Mouse (Mus musculus) embryo, embryonic 10 days (tissue): ENCODE results near the gene Apoo.
"Not testable (repeated sequence)": the region's sequence is repeated elsewhere in the genome, so short reads cannot be mapped to it uniquely, and the experiment has no call there.

ENCODE experiments used
- DNase-seq: peaks from one replicate; pipeline ENCODE4 v3.0.0-alpha.2; 2015; ENCODE audit warnings: low spot score

The Apoo gene

GRCm38 (mm10) chrX:94366670-94367241 is at the start of gene Apoo, which contains the start of gene Fam90a1b:
Apoo (plus strand) TSS chrX:94367117.
Fam90a1b (minus strand) TSS chrX:94366777.
- DNase-seq: peak; percentile 96

GRCm38 (mm10) chrX:94321036-94321902 is 45.6 kb upstream of the Apoo start:
- no peak for DNase-seq

- not testable (repeated sequence) for DNase-seq
Observed at GRCm38 (mm10) chrX:94343638-94344037, 23.3 kb upstream of the Apoo start.

- peak; percentile 5 for DNase-seq
Observed at GRCm38 (mm10) chrX:94365381-94365925, 1.5 kb upstream of the Apoo start.

GRCm38 (mm10) chrX:94366029-94366428 is 888 bp upstream of the Apoo start:
- DNase-seq: peak; percentile 24

- DNase-seq: no peak
Observed at GRCm38 (mm10) chrX:94367248-94367647, 331 bp downstream of the Apoo start.

GRCm38 (mm10) chrX:94378734-94379133 is 11.8 kb downstream of the Apoo start:
- DNase-seq: no peak

- DNase-seq: peak; percentile 7
Observed at GRCm38 (mm10) chrX:94408975-94409374, 42.1 kb downstream of the Apoo start.

- peak; percentile 10 for DNase-seq
Observed at GRCm38 (mm10) chrX:94420210-94420609, 53.3 kb downstream of the Apoo start.

- DNase-seq: peak; percentile 61
Observed at GRCm38 (mm10) chrX:94431548-94432375, 64.8 kb downstream of the Apoo start.

- not testable (repeated sequence) for DNase-seq
Observed at GRCm38 (mm10) chrX:94445427-94445826, 78.5 kb downstream of the Apoo start.

- not testable (repeated sequence) for DNase-seq
Observed at GRCm38 (mm10) chrX:94446021-94446420, 79.1 kb downstream of the Apoo start.

GRCm38 (mm10) chrX:94450047-94450881 is 83.3 kb downstream of the Apoo start:
- DNase-seq: not testable (repeated sequence)

- DNase-seq: no peak
Observed at GRCm38 (mm10) chrX:94459346-94459745, 92.4 kb downstream of the Apoo start.

- DNase-seq: not testable (repeated sequence)
Observed at GRCm38 (mm10) chrX:94461513-94461912, 94.6 kb downstream of the Apoo start.

GRCm38 (mm10) chrX:94462604-94463429 is 95.9 kb downstream of the Apoo start:
- not testable (repeated sequence) for DNase-seq
